Mouse (Mus musculus) limb, embryonic 12.5 days (tissue): ENCODE data around the gene Sppl2a. TPM values are rescaled to one million over a fixed set of nuclear protein-coding genes. Genes with fewer than 3 reads are reported as not detected.
A peak's percentile ranks its signal among the peaks of the same experiment; 100 is the strongest.

Experiments
- ATAC-seq: fragments of 200-750 bp; cut with Nextera tagmentation; 2 replicates; pipeline ENCODE4 v1.8.0; 2017; ENCODE audit warnings: low read depth, moderate TSS enrichment; ENCODE audit not compliant: insufficient number of reproducible peaks, insufficient read depth, low FRiP score, low TSS enrichment
- H3K27ac ChIP-seq: fragments of 300-500 bp; sonication (generic); 2 replicates; pipeline ENCODE4 v1.5.1; 2016; ENCODE audit warnings: mild to moderate bottlenecking, moderate library complexity
- H3K27me3 ChIP-seq: fragments of 300-500 bp; sonication (generic); 2 replicates; pipeline ENCODE4 v1.6.1; 2016; ENCODE audit warnings: mild to moderate bottlenecking, moderate library complexity
- H3K36me3 ChIP-seq: fragments of 300-500 bp; sonication (generic); 2 replicates; pipeline ENCODE4 v1.6.1; 2016; ENCODE audit warnings: mild to moderate bottlenecking, moderate library complexity
- H3K4me1 ChIP-seq: fragments of 300-500 bp; sonication (generic); replicated peaks from 2 replicates; pipeline ENCODE4 v1.6.1; 2016
- H3K4me2 ChIP-seq: fragments of 300-500 bp; sonication (generic); 2 replicates; pipeline ENCODE4 v1.6.1; 2016; ENCODE audit warnings: mild to moderate bottlenecking, moderate library complexity
- H3K4me3 ChIP-seq: fragments of 300-500 bp; sonication (generic); replicated peaks from 2 replicates; pipeline ENCODE4 v1.5.1; 2016; ENCODE audit warnings: mild to moderate bottlenecking
- H3K9ac ChIP-seq: fragments of 300-500 bp; sonication (generic); replicated peaks from 2 replicates; pipeline ENCODE4 v1.6.1; 2016; ENCODE audit warnings: mild to moderate bottlenecking, moderate library complexity
- H3K9me3 ChIP-seq: fragments of 300-500 bp; sonication (generic); 2 replicates; pipeline ENCODE4 v1.6.1; 2016; ENCODE audit warnings: mild to moderate bottlenecking, moderate library complexity
- WGBS: fragments of 180-500 bp; shearing (Covaris S2); methylation state at CpG from one replicate; pipeline ENCODE4 v1.1.7; 2016; 5-methylcytosine and 5-hydroxymethylcytosine counted together
- polyA plus RNA-seq: library from polyadenylated mRNA; unstranded; fragments of >200 nt; fragmentation: Nextera tagmentation; extraction: Ambion mirVana; gene quantifications from 2 replicates; pipeline ENCODE4 v1.2.1, GENCODE M21; 2016

The Sppl2a gene
- polyA plus RNA-seq, 1 experiment from 2014 or later, result 42.8 TPM

DNA sequence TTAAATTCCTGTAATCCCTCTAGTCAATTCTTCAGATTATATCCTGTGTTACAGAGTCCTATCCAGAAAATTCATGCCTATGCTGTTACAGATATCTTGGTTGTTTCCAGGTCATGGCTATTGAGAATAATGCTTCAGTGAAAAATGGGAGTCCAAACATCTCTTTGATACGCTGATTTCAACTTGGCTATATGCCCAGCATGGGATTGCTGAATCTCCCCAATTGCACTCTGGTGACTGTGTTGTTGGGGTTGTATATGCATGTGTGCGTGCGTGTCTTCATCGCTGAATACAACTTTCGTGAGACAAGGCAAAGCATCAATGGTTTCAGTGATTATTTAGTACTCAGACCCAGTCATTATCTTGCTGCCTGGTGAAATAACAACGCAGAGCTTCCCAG is 5.0 kb upstream of the Sppl2a start:
- H3K4me2 ChIP-seq, result no peak overlapping the region
- peaks cover 3% of the 10 kb centered on the region for H3K4me1 ChIP-seq
- 76% methylated on average over 6 of the region's 6 CpGs for WGBS
- no peak for ATAC-seq
- no peaks in the 10 kb centered on the region for H3K27me3 ChIP-seq
- H3K9me3 ChIP-seq, result no peaks in the 10 kb centered on the region
- no peak overlapping the region for H3K27ac ChIP-seq
- H3K4me3 ChIP-seq, result no peak overlapping the region
- no peak overlapping the region for H3K9ac ChIP-seq
- H3K36me3 ChIP-seq, result no peaks in the 10 kb centered on the region

- H3K9me3 ChIP-seq, result no peaks in the 10 kb centered on the region
- peaks cover 3% of the 10 kb centered on the region for H3K4me1 ChIP-seq
- no peaks in the 10 kb centered on the region for H3K36me3 ChIP-seq
- no peaks in the 10 kb centered on the region for H3K27me3 ChIP-seq
- peak overlapping the region; percentile 46 for H3K27ac ChIP-seq
- ATAC-seq, result no peak
- no peak overlapping the region for H3K4me3 ChIP-seq
- peak overlapping the region; percentile 70; the same call in 1 of the 2 replicates for H3K4me2 ChIP-seq
- H3K9ac ChIP-seq, result no peak overlapping the region
Observed at GRCm38 (mm10) chr2:126933921-126934320, 886 bp upstream of the Sppl2a start.

DNA sequence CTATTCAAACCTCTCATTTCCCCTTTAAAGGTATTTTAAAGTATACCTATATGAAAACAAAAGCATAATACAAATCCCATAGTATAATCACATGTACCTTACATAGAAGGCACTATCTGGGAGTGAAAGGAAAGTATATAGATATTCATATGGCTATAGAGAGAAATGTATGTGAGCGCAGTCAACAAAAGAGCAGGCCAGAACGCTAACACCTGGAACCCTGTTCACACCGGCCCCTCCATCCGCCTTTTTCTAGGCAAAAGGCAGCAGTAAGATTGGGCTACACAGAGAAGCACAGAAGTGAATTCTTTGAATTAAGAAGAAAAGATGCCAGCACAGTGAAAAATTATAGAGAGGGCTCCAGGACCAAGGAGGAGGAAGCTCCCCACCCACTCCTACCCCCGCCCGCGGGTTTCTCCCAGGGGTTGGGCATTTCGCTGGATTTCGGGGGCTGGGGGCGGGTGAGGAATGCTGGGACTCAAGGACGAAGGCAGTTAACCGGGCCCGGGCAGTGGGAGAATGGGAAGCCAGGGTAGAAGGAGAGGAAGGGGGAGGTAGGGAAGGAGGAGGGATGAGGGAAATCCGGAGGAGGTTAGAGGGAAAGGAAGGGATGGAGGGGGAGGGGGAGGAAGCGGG is 656 bp downstream of the Sppl2a start:
- peak; percentile 93 for ATAC-seq
- H3K36me3 ChIP-seq, result no peaks in the 10 kb centered on the region
- no peaks in the 10 kb centered on the region for H3K27me3 ChIP-seq
- peak overlapping the region; percentile 69 for H3K9ac ChIP-seq
- peak overlapping the region; percentile 70 for H3K4me2 ChIP-seq
- H3K9me3 ChIP-seq, result no peaks in the 10 kb centered on the region
- H3K4me1 ChIP-seq, result peaks cover 3% of the 10 kb centered on the region
- peak overlapping the region; percentile 53 for H3K4me3 ChIP-seq
- WGBS, result 2% methylated on average over 15 of the region's 15 CpGs
- H3K27ac ChIP-seq, result peak overlapping the region; percentile 98

DNA sequence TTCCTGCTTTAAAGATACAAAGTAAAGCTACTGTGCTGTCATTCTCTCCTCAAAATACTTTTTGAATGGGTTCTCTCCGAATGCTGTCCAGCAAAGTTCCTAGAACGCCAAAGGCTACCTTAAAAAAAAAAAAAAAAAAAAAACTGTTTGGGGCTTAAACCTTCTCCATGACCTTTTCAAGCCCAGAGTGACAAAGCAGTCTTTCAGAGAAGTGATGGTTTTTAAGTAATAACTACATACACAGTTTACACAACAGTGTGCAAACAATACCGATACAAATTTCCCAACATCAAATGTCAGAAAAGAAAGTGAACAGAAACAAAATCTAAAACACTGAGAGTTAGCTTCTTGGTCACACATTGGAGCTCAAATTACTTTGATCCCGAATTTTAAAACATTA is 1.3 kb downstream of the Sppl2a start:
- Histone ChIP-seq H3K9ac (0 out of 2 replicates have a peak overlapping the region, but pooled peaks have one; percentile 27), H3K4me2 (peak overlapping the region; percentile 70), H3K27me3 (no peaks in the 10 kb centered on the region), H3K4me1 (peaks cover 3% of the 10 kb centered on the region), H3K27ac (peak overlapping the region; percentile 98; the same call in 1 of the 2 replicates), H3K4me3 (peak overlapping the region; percentile 53), H3K36me3 (peaks cover 4% of the 10 kb centered on the region; the same call in 1 of the 2 replicates), H3K9me3 (no peaks in the 10 kb centered on the region)
- ATAC-seq, result no peak
- WGBS, result 48% methylated on average over 4 of the region's 4 CpGs

GRCm38 (mm10) chr2:126928681-126929080 is 4.4 kb downstream of the Sppl2a start:
- Histone ChIP-seq H3K4me1 (peaks cover 2% of the 10 kb centered on the region), H3K4me2 (no peak overlapping the region), H3K27ac (no peak overlapping the region), H3K9me3 (no peaks in the 10 kb centered on the region), H3K9ac (no peak overlapping the region), H3K36me3 (peaks cover 26% of the 10 kb centered on the region), H3K27me3 (no peaks in the 10 kb centered on the region), H3K4me3 (no peak overlapping the region)
- WGBS, result 92% methylated on average over 6 of the region's 6 CpGs
- no peak for ATAC-seq

DNA sequence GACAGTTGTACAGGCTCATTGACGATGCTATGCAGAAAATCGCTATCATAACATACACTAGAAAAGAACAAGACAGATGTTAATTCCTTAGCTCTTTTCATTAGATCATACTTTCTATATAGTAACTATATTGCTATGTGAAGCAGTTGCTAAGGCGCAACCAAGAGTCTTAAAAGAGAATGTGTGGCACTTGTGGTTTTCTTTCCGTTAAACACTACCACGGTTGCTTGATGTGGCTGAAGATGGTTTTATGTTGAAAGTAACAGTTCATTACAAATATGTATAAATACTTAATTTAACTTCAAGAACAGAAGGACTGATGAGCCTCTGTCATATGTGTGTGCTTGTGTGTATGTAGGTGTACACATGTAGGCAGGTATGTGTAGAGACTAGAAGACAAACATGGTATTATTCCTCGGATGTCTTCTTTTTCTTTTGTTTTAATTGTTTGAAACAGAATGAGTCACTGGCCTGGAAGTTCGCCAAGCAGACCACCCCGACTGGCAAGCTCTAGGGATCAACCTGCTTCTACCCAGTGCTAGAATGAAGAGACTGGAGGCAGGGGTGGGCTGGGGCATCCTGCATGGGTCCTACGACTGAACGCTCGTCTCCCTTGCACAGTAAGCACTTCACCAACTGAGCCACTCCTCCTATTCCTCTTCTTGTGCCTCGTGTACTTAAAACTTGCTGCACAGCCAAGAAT is 12.5 kb downstream of the Sppl2a start:
- ATAC-seq, result no peak
- Histone ChIP-seq H3K4me3 (no peak overlapping the region), H3K27ac (no peak overlapping the region), H3K4me2 (no peak overlapping the region), H3K4me1 (no peaks in the 10 kb centered on the region), H3K9ac (no peak overlapping the region), H3K36me3 (peaks cover 74% of the 10 kb centered on the region), H3K9me3 (no peaks in the 10 kb centered on the region), H3K27me3 (no peaks in the 10 kb centered on the region)
- WGBS, result 90% methylated on average over 12 of the region's 12 CpGs

DNA sequence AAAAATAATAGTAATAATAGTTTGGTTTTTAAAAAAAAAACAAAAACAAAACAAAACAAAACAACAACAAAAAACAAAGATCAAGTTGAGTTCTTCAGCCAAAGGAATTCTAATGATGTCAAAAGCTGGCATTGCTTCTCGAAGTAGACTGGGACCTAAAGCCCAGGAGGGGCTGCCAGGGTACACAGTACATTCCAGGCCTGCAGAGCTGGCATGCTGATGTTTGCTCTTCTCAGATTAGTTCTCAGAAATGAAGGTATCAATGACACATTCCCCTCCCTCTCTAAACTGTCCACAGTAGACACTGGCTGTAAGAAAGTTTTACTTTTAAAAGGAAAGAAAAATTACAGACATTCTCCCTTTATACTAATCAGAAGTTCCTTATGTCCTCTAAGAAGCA is 16.8 kb downstream of the Sppl2a start:
- no peak for ATAC-seq

DNA sequence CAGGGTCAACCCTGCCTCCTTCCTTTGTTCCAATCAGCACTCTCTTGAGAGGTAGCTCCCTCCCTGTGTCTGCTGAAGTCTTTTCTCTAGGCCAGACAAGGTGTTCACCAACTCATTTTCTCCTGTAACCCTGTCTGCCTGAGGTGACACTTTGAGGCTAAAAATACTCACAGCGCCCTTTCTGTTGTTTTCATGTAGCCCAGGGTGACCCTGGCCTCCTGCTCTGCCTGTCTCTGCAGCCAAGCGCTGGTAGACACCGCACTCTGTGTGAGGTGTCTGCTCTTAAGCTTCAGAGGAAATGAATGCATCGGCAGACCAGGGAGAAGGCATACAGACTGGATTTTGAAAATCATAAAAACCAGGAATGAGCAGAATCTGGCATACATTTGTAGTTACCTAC is 18.9 kb downstream of the Sppl2a start:
- Histone ChIP-seq H3K27me3 (no peaks in the 10 kb centered on the region), H3K4me2 (no peak overlapping the region), H3K27ac (no peak overlapping the region), H3K36me3 (peaks cover 42% of the 10 kb centered on the region), H3K4me1 (no peaks in the 10 kb centered on the region), H3K9me3 (no peaks in the 10 kb centered on the region), H3K9ac (no peak overlapping the region), H3K4me3 (no peak overlapping the region)
- no peak for ATAC-seq
- 65% methylated on average over 4 of the region's 4 CpGs for WGBS

More for the DNA sequence above, 16.8 kb downstream of the Sppl2a start:
- WGBS, result 82% methylated on average over 1 of the region's 1 CpGs
- Histone ChIP-seq H3K4me2 (no peak overlapping the region), H3K27ac (no peak overlapping the region), H3K4me1 (no peaks in the 10 kb centered on the region), H3K36me3 (peaks cover 64% of the 10 kb centered on the region), H3K4me3 (no peak overlapping the region), H3K9ac (no peak overlapping the region), H3K27me3 (no peaks in the 10 kb centered on the region), H3K9me3 (no peaks in the 10 kb centered on the region)

DNA sequence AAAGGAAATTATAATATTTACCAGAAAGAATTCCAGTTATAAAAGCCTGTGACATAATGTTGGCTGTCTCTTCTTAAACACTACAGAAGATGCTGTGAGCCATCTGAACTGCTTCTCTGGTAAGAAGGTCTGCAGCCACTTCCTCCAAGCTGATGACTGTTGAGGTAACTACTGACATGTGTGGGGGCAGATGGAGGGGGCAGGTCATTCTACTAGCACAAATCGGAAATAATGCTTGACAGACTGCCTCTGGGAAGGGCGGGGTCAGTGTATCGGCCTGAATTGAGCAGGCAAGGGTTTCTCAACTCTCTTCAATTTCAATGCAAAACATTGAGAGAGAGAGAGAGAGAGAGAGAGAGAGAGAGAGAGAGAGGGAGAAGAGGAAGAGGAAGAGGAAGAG is 28.9 kb downstream of the Sppl2a start:
- H3K4me1 ChIP-seq, result no peaks in the 10 kb centered on the region
- no peak overlapping the region for H3K4me3 ChIP-seq
- H3K9me3 ChIP-seq, result no peaks in the 10 kb centered on the region
- H3K9ac ChIP-seq, result no peak overlapping the region
- 77% methylated on average over 3 of the region's 3 CpGs for WGBS
- no peak overlapping the region for H3K4me2 ChIP-seq
- H3K27me3 ChIP-seq, result no peaks in the 10 kb centered on the region
- ATAC-seq, result no peak
- peaks cover 48% of the 10 kb centered on the region for H3K36me3 ChIP-seq
- no peak overlapping the region for H3K27ac ChIP-seq

- Histone ChIP-seq H3K4me1 (no peaks in the 10 kb centered on the region), H3K4me2 (no peak overlapping the region), H3K9me3 (no peaks in the 10 kb centered on the region), H3K4me3 (no peak overlapping the region), H3K9ac (no peak overlapping the region), H3K27me3 (no peaks in the 10 kb centered on the region), H3K27ac (no peak overlapping the region), H3K36me3 (peaks cover 35% of the 10 kb centered on the region)
- 72% methylated on average over 9 of the region's 9 CpGs for WGBS
- no peak for ATAC-seq
Observed at GRCm38 (mm10) chr2:126897511-126897910, 35.5 kb downstream of the Sppl2a start.

- no peak overlapping the region for H3K4me3 ChIP-seq
- H3K27ac ChIP-seq, result no peak overlapping the region
- H3K9me3 ChIP-seq, result no peaks in the 10 kb centered on the region
- no peak for ATAC-seq
- WGBS, result 85% methylated on average over 6 of the region's 6 CpGs
- H3K27me3 ChIP-seq, result no peaks in the 10 kb centered on the region
- no peak overlapping the region for H3K4me2 ChIP-seq
- no peak overlapping the region for H3K9ac ChIP-seq
- H3K4me1 ChIP-seq, result no peaks in the 10 kb centered on the region
- peaks cover 29% of the 10 kb centered on the region for H3K36me3 ChIP-seq
Observed at GRCm38 (mm10) chr2:126896941-126897340, 36.1 kb downstream of the Sppl2a start.
